Mouse (Mus musculus): Measurements from ENCODE around the gene Ttc29.

DNA sequence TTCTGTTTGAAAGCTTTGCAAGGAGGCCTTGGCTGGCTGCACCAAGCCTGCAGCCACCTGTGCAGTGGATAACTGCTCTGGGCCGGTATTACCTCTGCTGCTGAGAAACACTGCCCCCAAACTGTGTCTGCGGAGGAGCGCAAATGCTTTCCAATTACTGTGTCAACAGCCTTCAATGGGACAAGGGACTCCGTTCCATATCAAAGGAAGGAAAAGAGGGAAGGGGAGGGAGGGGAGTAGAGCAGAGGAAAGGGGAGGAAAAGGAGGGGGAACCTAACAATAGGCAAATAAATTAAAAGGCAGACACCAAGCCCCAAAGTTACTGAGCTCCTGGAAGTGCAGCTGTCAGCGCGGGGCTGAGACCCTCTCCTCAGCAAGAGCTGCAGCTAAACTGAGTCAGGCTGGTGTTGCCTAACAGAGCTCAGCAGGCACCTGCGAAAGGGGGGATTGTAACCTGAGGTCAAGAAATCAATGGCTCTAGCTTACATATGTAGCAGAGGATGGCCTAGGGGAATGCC, 54.9 kb downstream of the Ttc29 start:
- TF ChIP-seq CTCF (IDR thresholded peaks at IDR 0.05; ENCODE audit: low read depth, low read length) (peak; percentile 30), POLR2A (IDR thresholded peaks at IDR 0.05; ENCODE audit: insufficient read depth, low read length) (no peak)
